Mouse (Mus musculus) embryo, embryonic 11 days (tissue): ENCODE data around the gene Tmem258.
A peak's percentile ranks its signal among the peaks of the same experiment; 100 is the strongest.

Experiments used
- DNase-seq: peaks from one replicate; pipeline ENCODE4 v3.0.0-alpha.2; 2015

Tmem258 gene

DNA sequence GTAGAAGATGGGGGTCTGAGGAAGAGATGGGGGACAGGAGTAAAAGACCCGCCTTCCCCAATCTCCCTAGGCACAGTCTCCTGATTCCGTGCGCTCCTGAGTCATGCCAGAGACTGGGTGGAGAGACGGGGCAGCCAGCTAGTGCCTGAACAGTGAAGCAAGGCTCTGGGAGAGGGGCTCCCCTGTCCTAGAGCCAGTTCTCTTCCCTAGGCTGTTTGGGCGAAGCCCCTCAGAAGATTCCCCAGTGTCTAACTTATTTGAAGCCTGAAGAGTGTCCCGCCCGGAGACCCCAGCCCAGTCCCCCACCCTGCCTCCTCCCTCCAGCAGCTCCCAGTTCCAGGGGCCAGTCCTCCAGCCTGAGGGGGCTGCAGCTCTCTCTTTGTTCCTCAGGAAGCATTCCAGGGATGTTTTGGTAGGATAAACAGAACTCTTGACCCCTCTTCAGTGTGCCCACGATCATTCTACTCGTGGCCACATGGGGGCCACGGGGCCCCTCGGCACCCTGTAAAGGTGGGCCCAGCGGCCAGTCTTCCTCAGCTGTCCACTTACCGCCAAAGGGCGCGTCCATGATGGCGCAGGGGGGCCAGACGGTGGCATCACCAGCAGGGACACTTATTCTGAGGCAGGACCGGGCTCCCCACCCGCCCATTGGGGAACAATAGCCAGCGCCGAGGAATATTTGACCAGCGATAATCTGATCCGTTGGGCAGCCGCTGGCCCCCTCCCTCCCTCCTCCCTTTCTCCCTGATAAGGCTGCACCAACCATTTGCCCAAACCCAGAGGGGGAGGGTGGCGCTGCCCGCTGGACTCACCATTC is 21.0 kb downstream of the Tmem258 start:
- DNase-seq: peak; percentile 48

GRCm38 (mm10) chr19:10225767-10226166 is 22.0 kb downstream of the Tmem258 start:
- DNase-seq: no peak

GRCm38 (mm10) chr19:10231016-10231415 is 27.2 kb downstream of the Tmem258 start:
- DNase-seq: peak; percentile 68

DNA sequence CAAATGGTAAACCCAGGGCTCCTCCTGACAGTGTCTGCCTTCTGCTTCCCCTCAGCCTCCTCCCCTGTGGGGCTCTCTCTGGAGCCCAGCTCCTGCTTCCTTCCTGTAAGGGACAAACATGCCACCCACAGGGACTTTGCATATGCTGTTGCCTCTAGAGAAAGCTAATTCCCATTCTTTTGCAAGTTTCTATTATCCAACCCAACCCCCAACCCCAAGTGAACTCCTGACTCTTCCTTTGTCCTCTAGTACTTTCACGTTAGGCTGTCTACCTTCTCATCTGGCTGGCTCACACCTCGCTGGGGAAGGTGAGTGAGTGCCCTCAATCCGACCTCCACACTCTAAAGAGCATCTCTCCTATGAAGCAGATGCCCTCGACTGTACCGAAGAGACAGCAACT is 28.1 kb downstream of the Tmem258 start:
- no peak for DNase-seq

DNA sequence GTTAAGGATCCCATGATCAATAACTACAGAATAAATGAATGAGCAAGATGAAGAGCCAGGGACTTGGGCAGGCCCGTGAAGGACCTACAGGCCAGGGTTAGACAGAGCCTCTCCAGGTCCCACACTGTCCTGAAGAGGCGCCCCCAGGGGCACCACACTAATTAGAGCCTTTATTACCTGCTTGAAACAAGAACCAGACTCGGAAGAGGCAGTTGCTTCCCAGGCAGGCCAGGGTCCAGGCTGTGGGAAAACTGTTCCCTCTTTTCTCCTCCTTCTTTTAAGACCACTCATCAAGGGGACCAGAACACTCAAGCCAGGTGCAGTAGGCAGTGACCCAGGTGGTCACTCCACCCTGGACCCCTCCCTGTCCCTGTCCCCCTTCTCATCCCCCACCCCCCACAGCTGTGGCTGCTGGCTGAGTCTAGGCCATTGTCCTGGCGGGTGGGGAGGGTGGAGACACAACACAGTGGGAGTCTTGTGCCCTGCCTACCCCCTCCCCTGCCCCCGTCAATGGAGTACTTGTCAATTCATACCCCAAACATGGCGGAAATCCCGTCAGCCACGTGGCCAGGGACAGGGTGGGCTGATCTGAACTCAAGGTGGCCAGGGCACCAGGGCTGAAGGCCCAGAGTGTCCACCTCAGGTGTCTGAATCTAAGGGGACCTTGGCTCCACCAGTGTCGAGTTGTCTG is 28.7 kb downstream of the Tmem258 start:
- DNase-seq: no peak

GRCm38 (mm10) chr19:10235784-10236565 is 32.2 kb downstream of the Tmem258 start:
- no peak for DNase-seq

DNA sequence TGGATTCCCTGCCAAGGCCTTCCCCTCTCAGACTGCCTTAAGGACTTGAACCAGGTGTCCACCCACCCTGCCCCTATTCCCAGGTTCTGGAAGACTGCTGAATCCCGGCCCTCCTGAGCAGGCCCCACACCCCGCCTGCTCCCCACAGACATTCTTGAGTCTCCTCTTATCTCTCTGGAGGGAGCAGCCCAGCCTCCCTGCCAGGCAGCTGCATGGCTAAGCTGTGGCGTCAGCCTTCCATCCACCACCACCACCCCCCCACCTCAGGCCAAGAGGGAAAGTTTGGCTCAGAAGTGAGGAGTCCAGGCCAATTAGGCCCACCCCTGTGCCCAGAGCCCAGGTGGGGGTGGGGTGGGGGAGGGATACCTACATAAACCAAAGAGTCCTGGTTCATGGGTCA is 34.7 kb downstream of the Tmem258 start:
- no peak for DNase-seq

DNA sequence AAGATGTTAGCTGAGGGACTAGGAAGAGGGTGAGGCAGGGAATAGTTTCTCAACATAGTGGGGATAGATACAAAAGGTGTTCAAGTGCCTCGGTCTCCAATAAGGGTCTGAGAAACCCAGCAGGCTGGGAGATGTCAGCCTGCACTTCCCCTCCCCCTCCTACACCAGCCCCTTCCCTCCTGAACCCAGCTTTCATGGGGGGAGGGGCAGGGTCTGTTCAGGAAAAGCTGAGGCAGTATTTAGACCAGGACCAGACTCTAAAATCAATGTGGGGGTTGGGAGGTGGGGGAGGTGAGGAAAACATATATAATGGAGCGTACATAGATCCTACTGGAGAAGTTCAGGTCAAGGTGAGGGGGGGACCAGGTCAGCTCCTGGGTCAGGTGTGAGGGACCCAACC is 35.6 kb downstream of the Tmem258 start:
- peak; percentile 51 for DNase-seq

DNA sequence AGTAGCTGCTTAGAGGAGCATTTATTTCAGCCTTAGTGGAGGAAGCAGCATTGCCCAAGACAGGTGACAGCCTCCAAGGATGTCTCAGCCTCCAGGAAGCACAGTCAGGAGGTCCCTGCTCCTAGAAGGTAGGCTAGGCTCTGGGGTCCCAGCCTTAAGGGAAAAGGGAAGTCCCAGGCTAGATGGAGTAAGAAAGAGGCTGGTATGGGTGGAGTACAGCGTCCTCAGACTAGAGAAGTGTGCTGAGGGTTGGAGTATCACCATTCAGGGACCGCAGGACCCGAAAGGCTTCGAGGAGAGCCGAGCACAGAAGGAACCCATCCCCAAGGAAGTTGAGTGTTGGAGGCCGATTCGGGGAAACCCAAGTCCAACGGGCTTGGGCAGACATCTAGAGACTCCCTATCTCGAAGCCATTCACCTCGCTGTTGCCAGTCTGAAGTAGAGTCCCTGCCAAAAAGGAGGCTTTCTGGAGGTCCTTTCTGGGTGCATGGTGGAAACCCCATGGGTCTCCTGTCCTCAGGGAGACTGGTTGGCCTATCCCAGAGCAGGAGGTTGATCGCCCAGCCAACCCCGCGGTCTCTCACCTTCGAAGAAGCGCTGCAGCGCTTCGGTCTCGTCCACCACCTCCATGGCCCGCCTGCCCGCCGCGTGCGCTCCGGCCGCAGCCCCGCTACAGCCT is 36.3 kb downstream of the Tmem258 start:
- no peak for DNase-seq

DNA sequence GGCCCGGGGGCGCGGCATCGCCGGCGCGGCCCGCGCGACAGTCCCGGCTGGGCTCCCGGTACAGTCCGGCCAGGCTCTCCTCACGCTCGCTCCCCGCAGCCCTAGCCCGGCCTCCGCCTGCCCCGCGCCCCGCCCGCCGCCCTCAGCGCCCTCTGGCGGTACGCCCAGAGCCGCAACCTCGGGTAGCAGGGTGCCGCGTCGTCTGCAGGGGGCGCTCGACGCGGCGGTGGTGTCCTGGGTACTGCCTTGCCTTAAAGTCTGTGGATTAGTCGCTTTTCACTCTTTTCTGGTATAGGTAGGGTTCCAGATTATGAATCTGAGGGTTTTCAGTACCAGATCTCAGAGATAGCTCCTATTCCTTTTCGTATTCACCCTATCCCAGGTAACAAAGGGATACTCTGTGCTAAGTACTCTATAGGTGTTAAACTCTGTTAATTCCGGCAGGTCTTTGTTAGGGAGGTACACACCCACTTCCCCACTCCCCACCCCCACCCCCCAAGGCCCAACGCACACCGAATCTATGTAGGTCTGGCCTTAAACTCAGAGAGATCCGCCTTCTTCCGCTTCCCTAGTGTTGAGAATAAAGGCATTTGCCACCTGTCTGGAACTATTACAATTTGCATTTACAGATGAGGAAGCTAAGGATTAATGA is 37.0 kb downstream of the Tmem258 start, which contains the start of gene Myrf:
TSS of gene Myrf (minus strand) at position 95 of the 652 bp plus-strand sequence.
- peak; percentile 88 for DNase-seq

DNA sequence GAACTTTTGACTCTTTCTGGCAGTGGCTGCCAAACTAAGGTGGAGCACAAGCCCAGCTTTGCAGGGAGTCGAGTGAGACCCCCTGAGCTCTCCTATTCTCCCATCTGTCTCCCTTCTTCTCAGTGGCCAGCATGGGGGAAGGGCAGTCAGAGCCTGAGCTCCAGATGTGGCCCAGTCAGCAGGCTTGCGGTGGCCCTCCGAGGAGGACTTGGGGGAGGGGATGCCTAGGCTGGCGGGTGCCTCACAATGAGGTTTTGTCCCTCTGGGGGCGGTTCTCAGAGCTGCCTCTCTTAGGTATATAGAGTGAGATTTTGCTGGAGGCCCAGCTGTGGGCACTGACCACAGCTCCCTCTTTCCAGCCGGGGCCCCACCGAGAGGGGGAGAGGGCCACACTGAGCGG is 39.1 kb downstream of the Tmem258 start:
- DNase-seq: peak; percentile 72

- DNase-seq: peak; percentile 73
These were observed 40.4 kb downstream of the Tmem258 start for GRCm38 (mm10) chr19:10244183-10244582.

GRCm38 (mm10) chr19:10247165-10247564 is 43.4 kb downstream of the Tmem258 start:
- no peak for DNase-seq

GRCm38 (mm10) chr19:10248128-10248527 is 44.3 kb downstream of the Tmem258 start:
- DNase-seq: peak; percentile 45
